Mouse (Mus musculus): ENCODE data around the gene Csrnp1. TPM values are rescaled to one million over a fixed set of nuclear protein-coding genes. Genes with fewer than 3 reads are reported as not detected.
A peak's percentile ranks its signal among the peaks of the same experiment; 100 is the strongest.

Csrnp1 gene
- polyA plus RNA-seq, 1 experiment from 2014 or later, result 6.8 TPM

DNA sequence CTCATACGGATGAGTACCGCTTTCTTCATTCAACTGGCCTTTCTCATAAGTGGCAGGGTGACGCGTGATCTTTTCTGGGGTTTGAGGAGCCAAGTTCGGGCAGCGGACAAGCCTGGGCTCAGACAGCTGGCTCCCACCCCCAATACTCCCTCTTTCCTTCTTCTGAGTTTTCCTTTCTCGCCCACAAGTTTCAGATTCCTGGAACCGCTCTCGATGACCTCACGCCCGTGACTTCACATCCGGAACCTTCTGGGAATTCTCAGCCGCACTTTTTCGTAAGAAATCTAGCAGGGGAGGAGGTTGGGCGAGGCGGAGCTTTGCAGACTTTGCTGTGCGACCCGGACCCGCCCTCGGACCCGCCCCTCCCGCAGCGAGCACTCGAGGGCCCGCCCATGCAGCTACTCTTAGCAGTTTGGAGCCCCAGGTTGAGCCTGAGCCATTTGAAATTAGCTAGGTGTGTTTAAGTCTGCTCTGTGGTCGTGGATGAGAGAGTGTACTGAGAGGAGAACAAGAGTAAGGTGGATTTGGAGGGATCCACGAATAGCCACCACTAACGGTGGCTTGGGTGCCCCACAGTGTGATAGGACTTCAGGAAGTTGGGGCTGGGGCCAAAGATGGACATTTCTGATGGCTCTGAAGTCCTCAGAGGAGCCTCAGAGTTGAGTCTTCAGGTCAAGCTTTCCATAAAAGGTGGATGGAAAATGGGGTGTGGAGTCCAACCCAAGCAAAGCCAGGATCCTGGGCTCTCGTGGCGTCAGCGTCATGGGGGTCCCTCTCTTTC, 17.7 kb upstream of the Csrnp1 start:
- H3K27ac ChIP-seq (replicated peaks), result peak overlapping the region; percentile 83
- peak overlapping the region; percentile 53 for H3K4me3 ChIP-seq
- peak overlapping the region; percentile 72 for H3K4me2 ChIP-seq
- H3K4me1 ChIP-seq, result peaks cover 26% of the 10 kb centered on the region
- WGBS, result 9% methylated on average over 31 of the region's 31 CpGs
- peak overlapping the region; percentile 78 for H3K9ac ChIP-seq
- H3K27me3 ChIP-seq (replicated peaks), result no peaks in the 10 kb centered on the region
- ATAC-seq (ENCODE audit: extremely low read depth, insufficient number of reproducible peaks, low FRiP score, low TSS enrichment), result peak; percentile 88
- H3K36me3 ChIP-seq, result no peaks in the 10 kb centered on the region
- H3K9me3 ChIP-seq, result no peaks in the 10 kb centered on the region

DNA sequence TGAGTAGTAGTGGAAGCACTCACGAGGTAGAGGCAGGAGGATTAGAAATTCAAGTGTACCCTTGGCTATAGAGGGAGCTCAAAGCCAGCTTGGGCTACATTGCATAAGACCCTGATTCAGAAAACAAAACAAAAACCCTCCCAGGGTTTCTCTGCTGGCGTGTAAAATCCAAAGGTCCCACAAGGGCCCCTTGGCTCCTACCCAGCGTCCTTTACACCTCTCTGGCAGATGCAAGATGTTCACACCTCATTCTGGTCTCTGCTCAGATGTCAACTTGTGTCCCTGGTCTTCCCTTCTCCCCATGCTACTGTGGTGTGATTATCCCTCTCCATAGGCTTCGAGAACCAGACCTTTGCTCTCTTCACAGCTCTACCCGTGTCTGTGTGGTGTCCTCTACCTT, 16.3 kb upstream of the Csrnp1 start:
- ATAC-seq (ENCODE audit: extremely low read depth, insufficient number of reproducible peaks, low FRiP score, low TSS enrichment), result no peak
- H3K9me3 ChIP-seq, result no peaks in the 10 kb centered on the region
- H3K36me3 ChIP-seq, result no peaks in the 10 kb centered on the region
- H3K9ac ChIP-seq, result no peak overlapping the region
- H3K4me3 ChIP-seq, result no peak overlapping the region
- no peak overlapping the region for H3K4me2 ChIP-seq
- no peak overlapping the region for H3K27ac ChIP-seq (replicated peaks)
- WGBS, result 66% methylated on average over 5 of the region's 5 CpGs
- H3K27me3 ChIP-seq (replicated peaks), result no peaks in the 10 kb centered on the region
- H3K4me1 ChIP-seq, result peaks cover 26% of the 10 kb centered on the region

DNA sequence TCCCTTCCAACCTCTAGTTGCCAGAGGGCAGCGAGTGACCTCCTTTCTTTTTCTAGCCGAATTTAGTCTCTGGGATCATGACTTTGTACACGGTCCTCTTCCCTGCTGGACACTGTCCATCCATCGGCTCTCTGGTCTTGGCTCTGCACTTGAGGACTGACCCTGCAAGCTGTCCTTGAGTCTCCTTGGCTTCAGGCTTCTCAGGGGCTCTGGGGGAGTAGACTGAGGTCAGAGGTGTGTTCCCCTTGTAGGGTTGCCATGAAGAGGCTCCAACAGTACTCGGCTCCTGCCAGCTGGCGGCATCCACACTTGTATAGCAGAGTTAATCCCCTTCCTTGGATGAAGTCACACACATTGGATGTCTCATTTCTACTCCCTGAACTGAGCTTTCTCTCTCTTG, 15.2 kb upstream of the Csrnp1 start:
- Histone ChIP-seq H3K27me3 (replicated peaks) (no peaks in the 10 kb centered on the region), H3K9ac (no peak overlapping the region), H3K9me3 (no peaks in the 10 kb centered on the region), H3K27ac (replicated peaks) (no peak overlapping the region), H3K4me1 (peaks cover 26% of the 10 kb centered on the region), H3K36me3 (no peaks in the 10 kb centered on the region), H3K4me2 (no peak overlapping the region), H3K4me3 (no peak overlapping the region)
- WGBS, result 68% methylated on average over 6 of the region's 6 CpGs
- no peak for ATAC-seq (ENCODE audit: extremely low read depth, insufficient number of reproducible peaks, low FRiP score, low TSS enrichment)

DNA sequence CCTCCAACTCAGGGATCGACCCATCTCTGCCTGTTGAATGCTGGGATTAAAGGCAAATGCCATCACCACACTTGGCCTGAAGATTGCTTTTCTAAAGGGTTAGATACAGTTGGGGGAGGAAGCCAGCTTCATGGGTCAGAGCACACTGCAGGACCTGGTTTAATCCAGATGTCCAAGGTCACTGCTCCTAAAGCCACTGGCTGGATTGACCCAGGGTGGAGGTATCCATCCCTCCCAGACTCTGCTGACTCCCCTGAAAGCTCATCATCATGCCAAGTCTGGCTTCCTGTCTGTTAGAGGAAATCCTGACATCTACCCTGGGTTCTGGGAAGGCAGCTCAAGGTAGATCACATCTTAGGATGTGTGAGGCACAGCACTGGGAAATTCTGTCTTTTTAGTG, 14.3 kb upstream of the Csrnp1 start:
- 59% methylated on average over 1 of the region's 1 CpGs for WGBS
- no peak for ATAC-seq (ENCODE audit: extremely low read depth, insufficient number of reproducible peaks, low FRiP score, low TSS enrichment)

DNA sequence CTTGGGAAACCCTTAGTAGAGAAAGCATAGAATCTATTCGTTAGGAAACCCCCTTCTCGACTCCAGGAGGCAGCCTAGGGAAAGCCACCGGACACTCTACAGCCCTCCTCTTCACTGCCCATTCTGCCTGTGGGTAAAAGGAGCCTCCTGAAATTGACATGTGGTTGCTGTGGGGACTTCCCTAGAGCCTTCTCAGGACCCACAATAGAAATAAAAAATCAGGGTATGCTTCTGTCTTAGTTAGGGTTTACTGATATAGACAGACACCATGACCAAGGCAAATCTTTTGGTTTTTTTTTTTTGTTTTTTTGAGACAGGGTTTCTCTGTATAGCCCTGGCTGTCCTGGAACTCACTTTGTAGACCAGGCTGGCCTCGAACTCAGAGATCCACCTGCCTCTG, 11.6 kb upstream of the Csrnp1 start:
- ATAC-seq (ENCODE audit: extremely low read depth, insufficient number of reproducible peaks, low FRiP score, low TSS enrichment), result no peak
- no peaks in the 10 kb centered on the region for H3K9me3 ChIP-seq
- H3K4me2 ChIP-seq, result no peak overlapping the region
- H3K27ac ChIP-seq (replicated peaks), result no peak overlapping the region
- no peaks in the 10 kb centered on the region for H3K36me3 ChIP-seq
- no peak overlapping the region for H3K9ac ChIP-seq
- peaks cover 18% of the 10 kb centered on the region for H3K4me1 ChIP-seq
- no peak overlapping the region for H3K4me3 ChIP-seq
- H3K27me3 ChIP-seq (replicated peaks), result no peaks in the 10 kb centered on the region
- 79% methylated on average over 4 of the region's 4 CpGs for WGBS

More for the DNA sequence above, 14.3 kb upstream of the Csrnp1 start:
- H3K9me3 ChIP-seq, result no peaks in the 10 kb centered on the region
- no peak overlapping the region for H3K4me2 ChIP-seq
- H3K36me3 ChIP-seq, result no peaks in the 10 kb centered on the region
- no peak overlapping the region for H3K27ac ChIP-seq (replicated peaks)
- no peak overlapping the region for H3K9ac ChIP-seq
- H3K27me3 ChIP-seq (replicated peaks), result no peaks in the 10 kb centered on the region
- H3K4me1 ChIP-seq, result peaks cover 21% of the 10 kb centered on the region
- H3K4me3 ChIP-seq, result no peak overlapping the region

DNA sequence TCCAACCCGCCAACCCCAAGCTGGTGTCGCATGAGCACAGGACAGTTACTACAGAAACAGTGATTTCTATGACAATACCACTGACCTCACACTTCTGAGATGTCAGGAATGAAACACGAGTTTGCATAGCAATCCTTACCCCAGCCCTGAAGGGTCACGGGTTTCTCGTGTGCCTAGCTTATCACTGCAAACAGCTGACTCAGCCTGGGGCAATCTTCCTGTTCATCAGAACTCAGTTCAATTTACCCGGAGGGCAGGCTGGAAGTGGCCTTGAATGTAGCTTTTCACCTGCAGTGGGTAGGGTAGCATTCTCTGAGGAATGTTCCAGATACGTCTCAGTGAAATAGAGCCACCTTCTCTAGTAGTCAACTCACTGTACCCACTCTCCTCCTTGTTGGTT, 9.7 kb upstream of the Csrnp1 start:
- 51% methylated on average over 7 of the region's 7 CpGs for WGBS
- Histone ChIP-seq H3K27me3 (replicated peaks) (no peaks in the 10 kb centered on the region), H3K9ac (no peak overlapping the region), H3K4me3 (no peak overlapping the region), H3K9me3 (no peaks in the 10 kb centered on the region), H3K36me3 (no peaks in the 10 kb centered on the region), H3K4me2 (no peak overlapping the region), H3K4me1 (peaks cover 12% of the 10 kb centered on the region; the same call in 1 of the 2 replicates), H3K27ac (replicated peaks) (no peak overlapping the region)
- ATAC-seq (ENCODE audit: extremely low read depth, insufficient number of reproducible peaks, low FRiP score, low TSS enrichment), result no peak

DNA sequence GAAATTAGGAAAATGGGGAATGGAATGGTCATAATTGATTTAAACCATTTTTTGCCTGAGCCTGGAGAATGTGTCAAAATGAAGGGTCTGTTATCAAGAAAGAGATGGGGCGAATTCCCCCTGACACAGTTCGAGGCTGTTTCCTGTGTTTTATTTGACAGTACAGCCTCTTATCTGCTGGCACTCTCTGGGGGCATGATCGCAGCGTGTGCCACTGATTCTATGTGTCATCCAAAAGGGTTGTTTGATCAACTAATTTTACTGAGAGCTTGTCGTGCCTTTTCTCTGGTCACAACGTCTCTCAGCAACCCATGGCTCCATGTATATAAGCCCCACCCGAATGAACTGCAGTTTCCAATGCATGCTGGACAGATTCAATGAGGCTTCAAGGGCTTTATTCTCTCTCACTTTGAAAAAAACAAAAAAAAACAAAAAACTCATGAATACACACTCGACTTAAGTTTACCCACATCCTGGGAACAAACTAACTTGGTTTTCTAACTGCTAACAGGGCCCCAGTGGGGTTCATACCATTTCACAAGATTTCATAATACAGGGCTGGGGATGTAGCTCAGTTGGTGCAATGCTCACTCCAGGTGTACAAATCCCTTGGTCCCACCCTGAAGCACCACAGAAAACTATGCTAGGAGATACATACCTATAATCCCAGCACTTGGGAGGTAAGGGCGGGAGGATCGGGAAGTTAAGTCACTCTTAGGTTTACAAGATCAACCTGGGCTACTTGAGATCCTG, 8.8 kb upstream of the Csrnp1 start:
- H3K4me3 ChIP-seq, result no peak overlapping the region
- H3K27me3 ChIP-seq (replicated peaks), result no peaks in the 10 kb centered on the region
- no peak overlapping the region for H3K9ac ChIP-seq
- no peak for ATAC-seq (ENCODE audit: extremely low read depth, insufficient number of reproducible peaks, low FRiP score, low TSS enrichment)
- whole genome bisulfite sequencing, result 48% methylated on average over 10 of the region's 10 CpGs
- H3K4me1 ChIP-seq, result peaks cover 12% of the 10 kb centered on the region; the same call in 1 of the 2 replicates
- H3K4me2 ChIP-seq, result no peak overlapping the region
- H3K36me3 ChIP-seq, result no peaks in the 10 kb centered on the region
- no peaks in the 10 kb centered on the region for H3K9me3 ChIP-seq
- no peak overlapping the region for H3K27ac ChIP-seq (replicated peaks)

DNA sequence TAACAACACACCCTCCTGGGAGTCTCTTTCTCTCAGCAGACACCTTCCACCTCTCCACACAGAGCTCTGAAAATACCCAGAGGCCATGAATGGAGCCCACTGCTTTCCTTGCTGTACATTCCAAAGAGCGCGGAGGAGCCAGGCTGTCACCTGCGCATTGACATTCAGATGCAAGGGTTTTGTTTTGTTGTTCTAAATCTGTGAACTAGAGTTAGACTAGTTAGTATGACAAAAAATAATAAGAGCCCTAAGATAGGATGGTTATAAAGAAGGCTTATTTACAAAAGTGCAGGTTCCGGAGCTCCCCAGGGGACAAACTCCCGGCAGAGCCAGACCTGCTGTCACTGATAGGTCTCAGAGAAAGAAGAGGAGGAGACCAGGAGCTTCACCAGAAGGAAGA, 6.9 kb upstream of the Csrnp1 start:
- Histone ChIP-seq H3K27ac (replicated peaks) (no peak overlapping the region), H3K9me3 (no peaks in the 10 kb centered on the region), H3K9ac (0 out of 2 replicates have a peak overlapping the region, but pooled peaks have one; percentile 30), H3K27me3 (replicated peaks) (no peaks in the 10 kb centered on the region), H3K4me3 (no peak overlapping the region), H3K36me3 (no peaks in the 10 kb centered on the region), H3K4me2 (no peak overlapping the region), H3K4me1 (peaks cover 12% of the 10 kb centered on the region; the same call in 1 of the 2 replicates)
- WGBS, result 22% methylated on average over 5 of the region's 5 CpGs
- no peak for ATAC-seq (ENCODE audit: extremely low read depth, insufficient number of reproducible peaks, low FRiP score, low TSS enrichment)

DNA sequence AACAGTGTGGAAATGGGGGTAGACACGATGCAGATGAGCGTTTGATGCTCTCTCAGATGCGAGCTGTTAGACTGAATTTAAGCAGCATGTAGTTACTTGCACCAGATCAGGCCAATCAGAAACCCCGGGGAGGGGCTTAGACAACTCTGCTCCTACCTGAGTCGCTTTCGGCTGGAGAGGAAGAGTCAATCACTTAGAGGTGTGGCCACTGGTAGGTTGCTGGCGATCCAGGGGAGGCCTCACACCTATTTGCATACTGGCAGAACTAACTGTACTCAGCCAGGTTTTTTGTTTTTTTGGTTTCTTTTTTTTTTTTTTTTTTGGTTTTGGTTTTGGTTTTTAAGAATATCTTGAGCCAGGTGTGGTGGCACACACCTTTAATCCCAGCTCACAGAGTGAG, 3.8 kb upstream of the Csrnp1 start:
- peaks cover 24% of the 10 kb centered on the region for H3K4me1 ChIP-seq
- WGBS, result 48% methylated on average over 7 of the region's 7 CpGs
- H3K9ac ChIP-seq, result no peak overlapping the region
- ATAC-seq (ENCODE audit: extremely low read depth, insufficient number of reproducible peaks, low FRiP score, low TSS enrichment), result no peak
- no peak overlapping the region for H3K27ac ChIP-seq (replicated peaks)
- H3K27me3 ChIP-seq (replicated peaks), result no peaks in the 10 kb centered on the region
- H3K36me3 ChIP-seq, result no peaks in the 10 kb centered on the region
- H3K4me2 ChIP-seq, result no peak overlapping the region
- H3K4me3 ChIP-seq, result no peak overlapping the region
- no peaks in the 10 kb centered on the region for H3K9me3 ChIP-seq

DNA sequence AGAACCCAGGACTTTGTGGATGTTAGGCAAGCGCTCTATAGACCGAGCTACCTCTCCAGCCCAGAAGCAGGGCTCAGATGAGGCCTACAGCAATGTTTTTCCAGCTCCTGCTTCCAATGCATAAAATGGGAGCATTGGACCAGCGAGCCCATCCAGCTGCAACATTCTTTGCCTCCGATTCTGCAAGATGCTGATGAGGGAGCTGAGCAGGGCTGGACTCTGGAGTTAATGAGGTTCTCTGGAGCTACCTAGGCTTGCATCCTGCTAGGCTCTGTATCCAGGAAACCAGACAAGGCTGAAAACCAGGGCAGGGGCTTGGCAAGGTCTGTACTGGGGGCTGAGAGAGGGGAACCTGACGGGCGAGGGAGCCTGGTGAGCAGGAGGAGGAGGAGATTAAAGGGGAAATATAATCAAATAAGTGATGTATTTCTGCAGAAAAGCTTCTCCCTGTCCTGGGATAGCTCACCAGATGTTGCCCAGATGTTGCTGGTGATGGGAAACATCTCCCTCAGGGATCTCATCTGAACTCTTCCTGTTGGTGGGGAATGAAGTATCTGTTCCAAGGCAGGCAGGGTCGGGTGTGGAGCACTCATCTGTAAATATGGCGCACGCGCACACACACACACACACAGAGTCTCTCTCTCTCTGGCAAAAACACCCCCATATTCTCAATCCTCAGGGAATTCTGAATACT, 1.6 kb upstream of the Csrnp1 start:
- Histone ChIP-seq H3K9ac (no peak overlapping the region), H3K27ac (replicated peaks) (no peak overlapping the region), H3K9me3 (no peaks in the 10 kb centered on the region), H3K27me3 (replicated peaks) (no peaks in the 10 kb centered on the region), H3K4me1 (peaks cover 30% of the 10 kb centered on the region), H3K36me3 (no peaks in the 10 kb centered on the region), H3K4me3 (no peak overlapping the region), H3K4me2 (no peak overlapping the region)
- no peak for ATAC-seq (ENCODE audit: extremely low read depth, insufficient number of reproducible peaks, low FRiP score, low TSS enrichment)
- 78% methylated on average over 10 of the region's 10 CpGs for WGBS

Measured in heart, embryonic 13.5 days (tissue).